Mouse (Mus musculus) neural tube, embryonic 14.5 days (tissue): ENCODE data around the gene Snx29. TPM values are rescaled to one million over a fixed set of nuclear protein-coding genes. Genes with fewer than 3 reads are reported as not detected.
A peak's percentile ranks its signal among the peaks of the same experiment; 100 is the strongest.

Experiments used
- ATAC-seq: fragments of 200-750 bp; cut with Nextera tagmentation; 2 replicates; pipeline ENCODE4 v1.8.0; 2017; ENCODE audit warnings: low read depth, mild to moderate bottlenecking, moderate TSS enrichment, moderate library complexity
- H3K27ac ChIP-seq: fragments of 300-500 bp; sonication (generic); 2 replicates; pipeline ENCODE4 v1.5.1; 2014; ENCODE audit warnings: low read depth, mild to moderate bottlenecking, control low read depth, low read length, moderate library complexity, mixed read lengths
- H3K27me3 ChIP-seq: fragments of 300-500 bp; sonication (generic); 2 replicates; pipeline ENCODE4 v1.6.1; 2014; ENCODE audit warnings: low read length; ENCODE audit not compliant: control insufficient read depth, insufficient read depth
- H3K36me3 ChIP-seq: fragments of 300-500 bp; sonication (generic); 2 replicates; pipeline ENCODE4 v1.6.1; 2014; ENCODE audit warnings: low read length, mixed read lengths; ENCODE audit not compliant: control insufficient read depth, insufficient read depth
- H3K4me1 ChIP-seq: fragments of 300-500 bp; sonication (generic); 2 replicates; pipeline ENCODE4 v1.6.1; 2014; ENCODE audit warnings: low read length; ENCODE audit not compliant: control insufficient read depth, insufficient read depth
- H3K4me2 ChIP-seq: fragments of 300-500 bp; sonication (generic); 2 replicates; pipeline ENCODE4 v1.6.1; 2014; ENCODE audit warnings: mild to moderate bottlenecking, low read depth, low read length, control low read depth
- H3K4me3 ChIP-seq: fragments of 300-500 bp; sonication (generic); 2 replicates; pipeline ENCODE4 v1.5.1; 2014; ENCODE audit warnings: low read depth, low read length, control low read depth, mixed read lengths
- H3K9ac ChIP-seq: fragments of 300-500 bp; sonication (generic); replicated peaks from 2 replicates; pipeline ENCODE4 v1.6.1; 2014; ENCODE audit warnings: low read depth, mild to moderate bottlenecking, control low read depth, low read length, mixed read lengths
- H3K9me3 ChIP-seq: fragments of 300-500 bp; sonication (generic); 2 replicates; pipeline ENCODE4 v1.6.1; 2016; ENCODE audit warnings: low read length; ENCODE audit not compliant: control insufficient read depth
- WGBS: fragments of 180-500 bp; shearing (Covaris S2); extraction: QIAGEN DNeasy Blood & Tissue Kit; methylation state at CpG from one replicate; pipeline ENCODE4 v1.1.7; 2014; 5-methylcytosine and 5-hydroxymethylcytosine counted together
- polyA plus RNA-seq: library from polyadenylated mRNA; unstranded; fragments of >200 nt; fragmentation: Nextera tagmentation; extraction: Ambion mirVana; gene quantifications from 2 replicates; pipeline ENCODE4 v1.2.1, GENCODE M21; 2014

The Snx29 gene
- polyA plus RNA-seq, 1 experiment from 2014 or later: 21.5 TPM

DNA sequence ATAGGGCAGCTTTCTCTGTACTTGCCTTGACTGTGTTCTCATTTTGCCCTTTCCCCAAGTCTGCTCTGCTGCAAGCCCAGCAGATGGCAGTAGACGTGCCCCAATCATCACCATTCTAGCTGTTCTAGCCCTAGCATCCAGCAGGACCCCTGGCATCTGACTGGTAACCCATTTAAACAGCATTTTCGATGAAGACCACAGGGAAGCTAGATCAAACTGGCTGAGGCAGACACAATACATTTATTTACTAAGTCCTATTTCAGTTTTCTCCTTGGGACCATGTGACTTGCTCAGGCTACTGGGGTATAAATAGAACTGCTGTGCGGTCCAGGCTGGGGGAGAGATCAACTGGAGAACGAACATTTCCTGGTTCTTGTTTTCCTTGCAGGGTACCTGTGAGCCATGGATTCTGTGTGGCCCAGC is 257.0 kb downstream of the Snx29 start:
- WGBS: 56% methylated on average over 4 of the region's 4 CpGs
- ATAC-seq: peak; percentile 89
- Histone ChIP-seq H3K27me3 (no peaks in the 10 kb centered on the region), H3K4me3 (no peak overlapping the region), H3K4me1 (no peaks in the 10 kb centered on the region), H3K4me2 (no peak overlapping the region), H3K9me3 (no peaks in the 10 kb centered on the region), H3K9ac (no peak overlapping the region), H3K36me3 (no peaks in the 10 kb centered on the region), H3K27ac (no peak overlapping the region)

DNA sequence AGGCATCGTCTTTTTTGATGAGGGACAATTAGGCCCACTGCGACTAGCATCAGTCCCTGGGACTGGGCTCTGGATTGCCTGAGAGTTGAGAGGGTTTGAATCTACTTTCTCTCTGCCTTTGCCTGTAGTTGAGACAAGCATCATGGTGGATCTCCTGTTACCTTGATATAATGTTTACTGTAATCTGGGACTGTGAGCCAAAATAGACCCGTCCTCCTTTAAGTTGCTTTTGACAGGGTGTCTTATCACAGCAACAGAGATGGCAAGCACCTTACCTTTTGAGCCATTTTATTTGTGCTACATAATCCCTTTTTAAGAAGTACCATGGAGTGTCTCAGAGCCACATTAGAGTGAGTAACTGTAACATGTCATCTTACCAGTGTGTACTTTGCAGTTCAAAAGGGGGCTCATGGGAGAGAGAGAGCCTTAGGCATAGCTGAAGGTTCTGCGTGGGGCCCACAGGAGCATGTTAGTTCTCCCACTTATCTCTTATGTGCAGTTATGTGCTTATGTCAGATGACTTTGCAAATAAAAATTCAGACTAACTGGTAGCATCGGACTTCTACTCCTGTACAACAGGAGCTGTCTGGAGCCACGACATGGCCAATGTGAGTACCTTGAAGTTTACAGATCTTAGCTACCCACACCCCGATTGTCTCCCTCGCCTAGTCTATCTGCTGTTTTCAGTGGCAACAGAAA is 261.4 kb downstream of the Snx29 start:
- H3K9me3 ChIP-seq: no peaks in the 10 kb centered on the region
- H3K9ac ChIP-seq: no peak overlapping the region
- H3K36me3 ChIP-seq: no peaks in the 10 kb centered on the region
- no peak overlapping the region for H3K4me2 ChIP-seq
- H3K27ac ChIP-seq: no peak overlapping the region
- no peaks in the 10 kb centered on the region for H3K27me3 ChIP-seq
- ATAC-seq: no peak
- H3K4me3 ChIP-seq: no peak overlapping the region
- no peaks in the 10 kb centered on the region for H3K4me1 ChIP-seq
- 90% methylated on average over 8 of the region's 8 CpGs for WGBS

- Histone ChIP-seq H3K4me1 (no peaks in the 10 kb centered on the region), H3K4me2 (no peak overlapping the region), H3K36me3 (no peaks in the 10 kb centered on the region), H3K27me3 (no peaks in the 10 kb centered on the region), H3K4me3 (no peak overlapping the region), H3K27ac (no peak overlapping the region), H3K9ac (no peak overlapping the region), H3K9me3 (no peaks in the 10 kb centered on the region)
- no peak for ATAC-seq
Observed at GRCm38 (mm10) chr16:11588689-11589088, 266.0 kb downstream of the Snx29 start.

- Histone ChIP-seq H3K9ac (no peak overlapping the region), H3K4me1 (no peaks in the 10 kb centered on the region), H3K36me3 (no peaks in the 10 kb centered on the region), H3K9me3 (no peaks in the 10 kb centered on the region), H3K27me3 (no peaks in the 10 kb centered on the region), H3K27ac (no peak overlapping the region), H3K4me3 (no peak overlapping the region), H3K4me2 (no peak overlapping the region)
- no peak for ATAC-seq
- 38% methylated on average over 2 of the region's 2 CpGs for WGBS
Observed at GRCm38 (mm10) chr16:11589336-11589735, 266.6 kb downstream of the Snx29 start.

DNA sequence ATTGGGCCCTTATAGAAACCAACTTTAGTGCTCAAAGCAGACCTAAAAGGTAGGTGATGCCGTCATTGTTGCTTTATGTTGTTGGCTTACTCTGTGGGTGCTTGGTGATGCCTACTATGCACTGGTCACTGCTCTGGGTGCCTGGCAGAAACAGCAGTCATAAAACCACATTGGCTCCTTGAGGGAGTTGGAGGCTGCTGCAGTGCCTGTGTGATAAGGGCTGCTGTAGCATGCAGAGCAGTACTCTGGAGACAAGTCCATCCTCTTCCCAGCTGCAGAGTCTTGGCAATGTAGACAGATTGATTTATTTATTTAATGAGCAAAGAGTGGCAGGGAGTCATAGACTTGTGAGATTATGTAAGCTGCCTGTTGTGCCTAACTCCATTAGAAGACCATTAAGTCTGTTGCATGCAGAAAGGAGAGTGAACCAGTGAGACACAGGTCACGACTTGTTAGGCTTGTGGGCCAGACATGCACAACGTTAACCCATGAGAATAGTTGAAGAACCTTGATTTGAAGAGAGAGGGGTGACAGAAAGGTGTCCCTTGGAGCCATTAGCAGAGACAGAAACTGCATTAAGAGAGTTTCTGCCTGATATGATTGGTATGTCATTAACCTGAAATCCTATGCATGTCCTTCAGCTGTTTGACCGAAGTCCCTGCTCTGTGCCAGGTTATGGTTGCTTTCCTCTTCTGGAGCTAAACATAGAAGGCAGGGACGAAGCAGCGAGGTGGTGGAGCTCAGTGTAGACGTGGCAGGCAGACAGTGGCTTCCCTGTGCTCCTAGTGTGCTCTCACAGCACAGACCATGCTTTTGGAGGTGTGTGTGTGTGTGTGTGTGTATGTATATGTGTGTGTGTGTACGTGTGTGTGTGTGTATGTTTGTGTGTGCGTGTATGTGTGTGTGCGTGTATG is 267.3 kb downstream of the Snx29 start:
- no peak overlapping the region for H3K4me2 ChIP-seq
- ATAC-seq: no peak
- no peak overlapping the region for H3K4me3 ChIP-seq
- no peak overlapping the region for H3K27ac ChIP-seq
- H3K36me3 ChIP-seq: no peaks in the 10 kb centered on the region
- no peaks in the 10 kb centered on the region for H3K4me1 ChIP-seq
- H3K27me3 ChIP-seq: no peaks in the 10 kb centered on the region
- H3K9me3 ChIP-seq: no peaks in the 10 kb centered on the region
- H3K9ac ChIP-seq: no peak overlapping the region
- 87% methylated on average over 10 of the region's 10 CpGs for WGBS

GRCm38 (mm10) chr16:11596599-11596998 is 273.9 kb downstream of the Snx29 start:
- H3K36me3 ChIP-seq: no peaks in the 10 kb centered on the region
- ATAC-seq: no peak
- no peak overlapping the region for H3K4me3 ChIP-seq
- H3K4me2 ChIP-seq: no peak overlapping the region
- H3K27ac ChIP-seq: no peak overlapping the region
- no peaks in the 10 kb centered on the region for H3K4me1 ChIP-seq
- no peak overlapping the region for H3K9ac ChIP-seq
- H3K9me3 ChIP-seq: no peaks in the 10 kb centered on the region
- no peaks in the 10 kb centered on the region for H3K27me3 ChIP-seq
- 75% methylated on average over 3 of the region's 3 CpGs for WGBS

GRCm38 (mm10) chr16:11597769-11598168 is 275.1 kb downstream of the Snx29 start:
- H3K9ac ChIP-seq: no peak overlapping the region
- H3K4me3 ChIP-seq: no peak overlapping the region
- WGBS: 36% methylated on average over 7 of the region's 7 CpGs
- ATAC-seq: no peak
- no peak overlapping the region for H3K4me2 ChIP-seq
- no peaks in the 10 kb centered on the region for H3K36me3 ChIP-seq
- no peaks in the 10 kb centered on the region for H3K4me1 ChIP-seq
- no peak overlapping the region for H3K27ac ChIP-seq
- no peaks in the 10 kb centered on the region for H3K27me3 ChIP-seq
- no peaks in the 10 kb centered on the region for H3K9me3 ChIP-seq

GRCm38 (mm10) chr16:11599523-11599922 is 276.8 kb downstream of the Snx29 start:
- no peak overlapping the region for H3K4me3 ChIP-seq
- ATAC-seq: no peak
- H3K9me3 ChIP-seq: no peaks in the 10 kb centered on the region
- H3K9ac ChIP-seq: no peak overlapping the region
- WGBS: 77% methylated on average over 3 of the region's 3 CpGs
- no peaks in the 10 kb centered on the region for H3K36me3 ChIP-seq
- H3K27ac ChIP-seq: no peak overlapping the region
- no peaks in the 10 kb centered on the region for H3K4me1 ChIP-seq
- no peak overlapping the region for H3K4me2 ChIP-seq
- no peaks in the 10 kb centered on the region for H3K27me3 ChIP-seq
